Mouse (Mus musculus) liver, embryonic 14.5 days (tissue): ENCODE data around the gene Dnaja4. TPM values are rescaled to one million over a fixed set of nuclear protein-coding genes. Genes with fewer than 3 reads are reported as not detected.
A peak's percentile ranks its signal among the peaks of the same experiment; 100 is the strongest.
"Not testable (repeated sequence)": the region's sequence is repeated elsewhere in the genome, so short reads cannot be mapped to it uniquely, and the experiment has no call there.

Source experiments
- ATAC-seq: fragments of 200-750 bp; cut with Nextera tagmentation; 2 replicates; pipeline ENCODE4 v1.8.0; 2017; ENCODE audit warnings: moderate number of reproducible peaks, mild to moderate bottlenecking, moderate library complexity; ENCODE audit not compliant: insufficient read depth
- DNase-seq, 3 experiments: peaks; one replicate each; pipeline ENCODE4 v3.0.0-alpha.2; 2012 to 2013; ENCODE audit warnings: low read depth in 3 of 3, low spot score in 3 of 3
- H3K27ac ChIP-seq: fragments of 300-500 bp; sonication (generic); 2 replicates; pipeline ENCODE4 v1.5.1; 2014; ENCODE audit warnings: moderate library complexity, mild to moderate bottlenecking, control low read depth, inconsistent platforms
- H3K27me3 ChIP-seq: fragments of 300-500 bp; sonication (generic); 2 replicates; pipeline ENCODE4 v1.6.1; 2014; ENCODE audit warnings: mild to moderate bottlenecking, low read length, moderate library complexity; ENCODE audit not compliant: control insufficient read depth, insufficient read depth
- H3K36me3 ChIP-seq: fragments of 300-500 bp; sonication (generic); replicated peaks from 2 replicates; pipeline ENCODE4 v1.6.1; 2014; ENCODE audit warnings: low read depth; ENCODE audit not compliant: control insufficient read depth, insufficient read depth
- H3K4me1 ChIP-seq, 2 experiments: fragments of 200-500 bp in 1 of 2; fragments of 300-500 bp in 1 of 2; sonication (generic) in 1 of 2; replicated peaks; 2 replicates each; pipeline ENCODE4 v1.6.1; 2012 to 2014; ENCODE audit warnings: antibody characterized with exemption in 1 of 2, inconsistent platforms in 1 of 2, low read length in 1 of 2; ENCODE audit not compliant: control insufficient read depth in 2 of 2, insufficient read depth in 2 of 2
- H3K4me2 ChIP-seq: fragments of 300-500 bp; sonication (generic); 2 replicates; pipeline ENCODE4 v1.6.1; 2014; ENCODE audit warnings: low read depth, mild to moderate bottlenecking, control low read depth, moderate library complexity
- H3K4me3 ChIP-seq, 2 experiments: fragments of 200-500 bp in 1 of 2; fragments of 300-500 bp in 1 of 2; sonication (generic) in 1 of 2; 2 replicates each; pipeline ENCODE4 v1.5.1; 2012 to 2014; ENCODE audit warnings: low read depth in 2 of 2, low read length in 2 of 2, mild to moderate bottlenecking in 2 of 2, control low read depth in 1 of 2, inconsistent platforms in 1 of 2, moderate library complexity in 1 of 2; ENCODE audit not compliant: insufficient read depth in 1 of 2
- H3K9ac ChIP-seq: fragments of 300-500 bp; sonication (generic); replicated peaks from 2 replicates; pipeline ENCODE4 v1.6.1; 2014; ENCODE audit warnings: mild to moderate bottlenecking, control low read depth, moderate library complexity
- H3K9me3 ChIP-seq: fragments of 300-500 bp; sonication (generic); 2 replicates; pipeline ENCODE4 v1.6.1; 2016; ENCODE audit warnings: low read length, mixed read lengths; ENCODE audit not compliant: control insufficient read depth
- CTCF ChIP-seq: IDR thresholded peaks from 2 replicates; pipeline ENCODE4 v1.5.1; 2016; ENCODE audit warnings: antibody characterized with exemption, low read depth, control low read depth
- EP300 ChIP-seq: IDR thresholded peaks from 2 replicates; pipeline ENCODE4 v1.6.1; 2016; ENCODE audit warnings: antibody characterized with exemption, low read depth
- WGBS: fragments of 180-500 bp; shearing (Covaris S2); extraction: QIAGEN DNeasy Blood & Tissue Kit; methylation state at CpG from one replicate; pipeline ENCODE4 v1.1.7; 2014; ENCODE audit not compliant: insufficient replicate concordance; 5-methylcytosine and 5-hydroxymethylcytosine counted together
- polyA plus RNA-seq, 2 experiments: library from polyadenylated mRNA; depleted of rRNA in 1 of 2; stranded (reverse) in 1 of 2; unstranded in 1 of 2; fragments of >200 nt; fragmentation: Nextera tagmentation in 1 of 2; extraction: Ambion mirVana in 1 of 2; gene quantifications; 2 replicates each; pipeline versions ENCODE4 v1.2.1 to v1.2.3; 2012 to 2014

Dnaja4 gene
- polyA plus RNA-seq, 2 experiments, result 16.4 to 20.1 TPM

- H3K27ac ChIP-seq, result no peak overlapping the region
- 66% methylated on average over 14 of the region's 14 CpGs for WGBS
Observed at GRCm38 (mm10) chr9:54687246-54688236, 11.1 kb upstream of the Dnaja4 start.

GRCm38 (mm10) chr9:54689446-54689845 lies 9.2 kb upstream of the Dnaja4 start:
- TF ChIP-seq CTCF (no peak), EP300 (no peak)
- Histone ChIP-seq H3K4me2 (no peak overlapping the region), H3K9me3 (no peaks in the 10 kb centered on the region), H3K4me1 (peaks cover 0 to 5% of the 10 kb centered on the region in 2 experiments; a peak in 2 of 4 replicates), H3K27me3 (no peaks in the 10 kb centered on the region; the same call in 1 of the 2 replicates), H3K9ac (no peak overlapping the region), H3K27ac (no peak overlapping the region), H3K4me3 (no peak overlapping the region), H3K36me3 (no peaks in the 10 kb centered on the region)
- ATAC-seq, result no peak
- WGBS, result 61% methylated on average over 8 of the region's 8 CpGs
- DNase-seq, result no peak

More at GRCm38 (mm10) chr9:54687246-54688236, 11.1 kb upstream of the Dnaja4 start:
- Histone ChIP-seq H3K27me3 (no peaks in the 10 kb centered on the region; the same call in 1 of the 2 replicates), H3K36me3 (no peaks in the 10 kb centered on the region), H3K4me2 (no peak overlapping the region), H3K4me3 (no peak overlapping the region), H3K9me3 (no peaks in the 10 kb centered on the region), H3K4me1 (peaks cover 0 to 5% of the 10 kb centered on the region in 2 experiments; a peak in 2 of 4 replicates), H3K9ac (no peak overlapping the region)
- DNase-seq, result no peak
- no peak for ATAC-seq
- no peak for TF ChIP-seq EP300
- no peak for TF ChIP-seq CTCF

- not testable (repeated sequence) for H3K4me1 ChIP-seq, H3K4me2 ChIP-seq, H3K9ac ChIP-seq, ATAC-seq, H3K9me3 ChIP-seq, H3K27me3 ChIP-seq, H3K4me3 ChIP-seq, H3K36me3 ChIP-seq, H3K27ac ChIP-seq, DNase-seq
- 76% methylated on average over 2 of the region's 2 CpGs for WGBS
Observed at GRCm38 (mm10) chr9:54690697-54691096, 8.0 kb upstream of the Dnaja4 start.

- ATAC-seq, result peak; percentile 65; the same call in 1 of the 2 replicates
- not testable (repeated sequence) for H3K27me3 ChIP-seq, DNase-seq, H3K9me3 ChIP-seq, H3K36me3 ChIP-seq, H3K27ac ChIP-seq, H3K4me1 ChIP-seq
- peak overlapping the region; percentile 37 to 39 for H3K4me3 ChIP-seq
- peak overlapping the region; percentile 67 for H3K4me2 ChIP-seq
- WGBS, result 4% methylated on average over 30 of the region's 31 CpGs
- peak overlapping the region; percentile 48 for H3K9ac ChIP-seq
Observed at GRCm38 (mm10) chr9:54691241-54691805, 7.3 kb upstream of the Dnaja4 start.

- peak overlapping the region; percentile 64 for H3K4me2 ChIP-seq
- H3K27me3 ChIP-seq, result peaks cover 14% of the 10 kb centered on the region
- peak overlapping the region; percentile 96 for H3K27ac ChIP-seq
- peaks cover 53% of the 10 kb centered on the region in 2 experiments for H3K4me1 ChIP-seq
- H3K9me3 ChIP-seq, result no peaks in the 10 kb centered on the region
- no peaks in the 10 kb centered on the region for H3K36me3 ChIP-seq
- ATAC-seq (peak; percentile 32), DNase-seq (no peak)
- WGBS, result 7% methylated on average over 27 of the region's 27 CpGs
- no peak for TF ChIP-seq EP300
- TF ChIP-seq CTCF, result no peak
- H3K4me3 ChIP-seq, result peak overlapping the region; percentile 73 to 97
- H3K9ac ChIP-seq, result peak overlapping the region; percentile 99
Observed at GRCm38 (mm10) chr9:54699087-54699344, 343 bp downstream of the Dnaja4 start.
